Mouse (Mus musculus) hindbrain, embryonic 13.5 days (tissue): ENCODE results near the gene Id2. TPM values are rescaled to one million over a fixed set of nuclear protein-coding genes. Genes with fewer than 3 reads are reported as not detected.

ENCODE experiments used
- ATAC-seq: fragments of 200-750 bp; cut with Nextera tagmentation; 2 replicates; pipeline ENCODE4 v1.8.0; 2017; ENCODE audit warnings: moderate TSS enrichment; ENCODE audit not compliant: low FRiP score
- H3K27ac ChIP-seq: fragments of 300-500 bp; sonication (generic); 2 replicates; pipeline ENCODE4 v1.5.1; 2015; ENCODE audit warnings: inconsistent platforms, mild to moderate bottlenecking, moderate library complexity
- H3K27me3 ChIP-seq: fragments of 300-500 bp; sonication (generic); 2 replicates; pipeline ENCODE4 v1.6.1; 2015; ENCODE audit warnings: mild to moderate bottlenecking, inconsistent platforms
- H3K36me3 ChIP-seq: fragments of 300-500 bp; sonication (generic); 2 replicates; pipeline ENCODE4 v1.6.1; 2015; ENCODE audit warnings: mild to moderate bottlenecking, inconsistent platforms
- H3K4me1 ChIP-seq: fragments of 300-500 bp; sonication (generic); replicated peaks from 2 replicates; pipeline ENCODE4 v1.6.1; 2015; ENCODE audit warnings: inconsistent platforms
- H3K4me2 ChIP-seq: fragments of 300-500 bp; sonication (generic); 2 replicates; pipeline ENCODE4 v1.6.1; 2015; ENCODE audit warnings: inconsistent platforms, mild to moderate bottlenecking, moderate library complexity
- H3K4me3 ChIP-seq: fragments of 300-500 bp; sonication (generic); 2 replicates; pipeline ENCODE4 v1.5.1; 2015; ENCODE audit warnings: mild to moderate bottlenecking, inconsistent platforms
- H3K9ac ChIP-seq: fragments of 300-500 bp; sonication (generic); 2 replicates; pipeline ENCODE4 v1.6.1; 2015; ENCODE audit warnings: mild to moderate bottlenecking, inconsistent platforms
- H3K9me3 ChIP-seq: fragments of 300-500 bp; sonication (generic); 2 replicates; pipeline ENCODE4 v1.6.1; 2016; ENCODE audit warnings: inconsistent platforms
- whole genome bisulfite sequencing: fragments of 180-500 bp; shearing (Covaris S2); methylation state at CpG from one replicate; pipeline ENCODE4 v1.1.7; 2015; 5-methylcytosine and 5-hydroxymethylcytosine counted together
- polyA plus RNA-seq: library from polyadenylated mRNA; unstranded; fragments of >200 nt; fragmentation: Nextera tagmentation; extraction: Ambion mirVana; gene quantifications from 2 replicates; pipeline ENCODE4 v1.2.1, GENCODE M21; 2015

Id2 gene
- polyA plus RNA-seq, 1 experiment from 2014 or later, result 296 TPM

GRCm38 (mm10) chr12:25103911-25104310 is 7.0 kb upstream of the Id2 start:
- H3K27me3 ChIP-seq, result peaks cover 3% of the 10 kb centered on the region; the same call in 1 of the 2 replicates

GRCm38 (mm10) chr12:25101389-25101788 is 4.4 kb upstream of the Id2 start:
- peaks cover 3% of the 10 kb centered on the region; the same call in 1 of the 2 replicates for H3K27me3 ChIP-seq
- no peaks in the 10 kb centered on the region for H3K36me3 ChIP-seq
- 15% methylated on average over 5 of the region's 5 CpGs for WGBS
- ATAC-seq, result no peak
- peak overlapping the region; percentile 95 for H3K27ac ChIP-seq
- H3K9me3 ChIP-seq, result no peaks in the 10 kb centered on the region
- H3K4me2 ChIP-seq, result peak overlapping the region; percentile 95
- peaks cover 47% of the 10 kb centered on the region for H3K4me1 ChIP-seq
- no peak overlapping the region for H3K4me3 ChIP-seq
- no peak overlapping the region for H3K9ac ChIP-seq

More at GRCm38 (mm10) chr12:25103911-25104310, 7.0 kb upstream of the Id2 start:
- no peak overlapping the region for H3K27ac ChIP-seq
- H3K9ac ChIP-seq, result no peak overlapping the region
- no peaks in the 10 kb centered on the region for H3K36me3 ChIP-seq
- H3K9me3 ChIP-seq, result no peaks in the 10 kb centered on the region
- ATAC-seq, result no peak
- H3K4me2 ChIP-seq, result no peak overlapping the region
- peaks cover 31% of the 10 kb centered on the region for H3K4me1 ChIP-seq
- no peak overlapping the region for H3K4me3 ChIP-seq
- WGBS, result 77% methylated on average over 6 of the region's 6 CpGs

GRCm38 (mm10) chr12:25100411-25101217 is 3.7 kb upstream of the Id2 start:
- peak overlapping the region; percentile 78 for H3K4me3 ChIP-seq
- peaks cover 3% of the 10 kb centered on the region; the same call in 1 of the 2 replicates for H3K27me3 ChIP-seq
- peak overlapping the region; percentile 90 for H3K9ac ChIP-seq
- H3K4me1 ChIP-seq, result peaks cover 47% of the 10 kb centered on the region
- no peak for ATAC-seq
- H3K4me2 ChIP-seq, result peak overlapping the region; percentile 95
- under 1% methylated on average over 59 of the region's 59 CpGs for WGBS
- H3K27ac ChIP-seq, result peak overlapping the region; percentile 95
- H3K36me3 ChIP-seq, result no peaks in the 10 kb centered on the region
- no peaks in the 10 kb centered on the region for H3K9me3 ChIP-seq

- Histone ChIP-seq H3K4me2 (peak overlapping the region; percentile 95), H3K27me3 (peaks cover 3% of the 10 kb centered on the region; the same call in 1 of the 2 replicates), H3K9ac (peak overlapping the region; percentile 90), H3K4me1 (peaks cover 51% of the 10 kb centered on the region), H3K36me3 (no peaks in the 10 kb centered on the region), H3K9me3 (no peaks in the 10 kb centered on the region), H3K27ac (peak overlapping the region; percentile 95), H3K4me3 (peak overlapping the region; percentile 78)
- no peak for ATAC-seq
- under 1% methylated on average over 38 of the region's 38 CpGs for WGBS
Measured at GRCm38 (mm10) chr12:25099563-25100408, 2.8 kb upstream of the Id2 start.

- Histone ChIP-seq H3K4me1 (peaks cover 57% of the 10 kb centered on the region), H3K9ac (peak overlapping the region; percentile 90), H3K4me3 (peak overlapping the region; percentile 78), H3K4me2 (peak overlapping the region; percentile 95), H3K27ac (peak overlapping the region; percentile 95), H3K27me3 (peaks cover 3% of the 10 kb centered on the region; the same call in 1 of the 2 replicates), H3K36me3 (no peaks in the 10 kb centered on the region), H3K9me3 (no peaks in the 10 kb centered on the region)
- WGBS, result 2% methylated on average over 9 of the region's 9 CpGs
- ATAC-seq, result no peak
Measured at GRCm38 (mm10) chr12:25099313-25099562, 2.3 kb upstream of the Id2 start.

GRCm38 (mm10) chr12:25098561-25099312 is 1.8 kb upstream of the Id2 start:
- H3K4me1 ChIP-seq, result peaks cover 60% of the 10 kb centered on the region

GRCm38 (mm10) chr12:25098161-25098550 is 1.2 kb upstream of the Id2 start:
- under 1% methylated on average over 8 of the region's 10 CpGs for WGBS
- no peaks in the 10 kb centered on the region for H3K9me3 ChIP-seq
- peaks cover 65% of the 10 kb centered on the region for H3K4me1 ChIP-seq
- peak overlapping the region; percentile 90 for H3K9ac ChIP-seq
- peak overlapping the region; percentile 78 for H3K4me3 ChIP-seq
- peaks cover 4% of the 10 kb centered on the region; the same call in 1 of the 2 replicates for H3K27me3 ChIP-seq
- H3K27ac ChIP-seq, result peak overlapping the region; percentile 95
- ATAC-seq, result no peak; the same call in 1 of the 2 replicates
- H3K4me2 ChIP-seq, result peak overlapping the region; percentile 95
- H3K36me3 ChIP-seq, result no peaks in the 10 kb centered on the region

More at GRCm38 (mm10) chr12:25098561-25099312, 1.8 kb upstream of the Id2 start:
- Histone ChIP-seq H3K9ac (peak overlapping the region; percentile 90), H3K9me3 (no peaks in the 10 kb centered on the region), H3K4me3 (peak overlapping the region; percentile 78), H3K36me3 (no peaks in the 10 kb centered on the region), H3K27ac (peak overlapping the region; percentile 95), H3K27me3 (peaks cover 3% of the 10 kb centered on the region; the same call in 1 of the 2 replicates), H3K4me2 (peak overlapping the region; percentile 95)
- WGBS, result under 1% methylated on average over 58 of the region's 61 CpGs
- ATAC-seq, result peak; percentile 73

- Histone ChIP-seq H3K27me3 (peaks cover 9% of the 10 kb centered on the region; the same call in 1 of the 2 replicates), H3K4me1 (peaks cover 71% of the 10 kb centered on the region), H3K4me2 (peak overlapping the region; percentile 95), H3K9me3 (no peaks in the 10 kb centered on the region), H3K9ac (peak overlapping the region; percentile 90), H3K27ac (peak overlapping the region; percentile 95), H3K36me3 (no peaks in the 10 kb centered on the region), H3K4me3 (peak overlapping the region; percentile 78)
- WGBS, result 2% methylated on average over 28 of the region's 28 CpGs
- ATAC-seq, result no peak
Measured at GRCm38 (mm10) chr12:25097210-25098160, 545 bp upstream of the Id2 start.

- ATAC-seq, result no peak
- Histone ChIP-seq H3K27ac (peak overlapping the region; percentile 95), H3K4me3 (peak overlapping the region; percentile 78), H3K4me1 (peaks cover 73% of the 10 kb centered on the region), H3K9ac (peak overlapping the region; percentile 90), H3K9me3 (no peaks in the 10 kb centered on the region), H3K36me3 (no peaks in the 10 kb centered on the region), H3K4me2 (peak overlapping the region; percentile 95), H3K27me3 (peaks cover 9% of the 10 kb centered on the region; the same call in 1 of the 2 replicates)
- 2% methylated on average over 15 of the region's 15 CpGs for WGBS
Measured at GRCm38 (mm10) chr12:25096640-25097051, 294 bp downstream of the Id2 start.

- H3K9me3 ChIP-seq, result no peaks in the 10 kb centered on the region
- peak overlapping the region; percentile 95 for H3K27ac ChIP-seq
- H3K36me3 ChIP-seq, result no peaks in the 10 kb centered on the region
- peak overlapping the region; percentile 78 for H3K4me3 ChIP-seq
- peak; percentile 88 for ATAC-seq
- peaks cover 70% of the 10 kb centered on the region for H3K4me1 ChIP-seq
- H3K9ac ChIP-seq, result peak overlapping the region; percentile 90
- WGBS, result 0% methylated on average over 41 of the region's 41 CpGs
- peak overlapping the region; percentile 95 for H3K4me2 ChIP-seq
- peaks cover 6% of the 10 kb centered on the region; the same call in 1 of the 2 replicates for H3K27me3 ChIP-seq
Measured at GRCm38 (mm10) chr12:25095974-25096639, 833 bp downstream of the Id2 start.
